Mouse (Mus musculus) forebrain, postnatal 0 days (tissue): Measurements from ENCODE around the gene Lgr6. TPM values are rescaled to one million over a fixed set of nuclear protein-coding genes. Genes with fewer than 3 reads are reported as not detected.

Experiments used
- ATAC-seq: fragments of 200-750 bp; cut with Nextera tagmentation; 2 replicates; pipeline ENCODE4 v1.8.0; 2017; ENCODE audit warnings: mild to moderate bottlenecking, moderate library complexity
- DNase-seq: peaks from one replicate; pipeline ENCODE4 v3.0.0-alpha.2; 2015
- H3K27ac ChIP-seq: fragments of 300-500 bp; sonication (generic); 2 replicates; pipeline ENCODE4 v1.5.1; 2014; ENCODE audit warnings: low read depth, mild to moderate bottlenecking, antibody characterized with exemption, low read length, moderate library complexity, mixed read lengths
- H3K27me3 ChIP-seq: fragments of 300-500 bp; sonication (generic); 2 replicates; pipeline ENCODE4 v1.6.1; 2014; ENCODE audit warnings: mild to moderate bottlenecking, low read length, mixed read lengths; ENCODE audit not compliant: insufficient read depth
- H3K36me3 ChIP-seq: fragments of 300-500 bp; sonication (generic); 2 replicates; pipeline ENCODE4 v1.6.1; 2014; ENCODE audit warnings: mild to moderate bottlenecking, moderate library complexity; ENCODE audit not compliant: insufficient read depth
- H3K4me1 ChIP-seq: fragments of 300-500 bp; sonication (generic); 2 replicates; pipeline ENCODE4 v1.6.1; 2014; ENCODE audit warnings: antibody characterized with exemption; ENCODE audit not compliant: insufficient read depth
- H3K4me2 ChIP-seq: fragments of 300-500 bp; sonication (generic); 2 replicates; pipeline ENCODE4 v1.6.1; 2014; ENCODE audit warnings: low read depth, mild to moderate bottlenecking, moderate library complexity
- H3K4me3 ChIP-seq: fragments of 300-500 bp; sonication (generic); 2 replicates; pipeline ENCODE4 v1.5.1; 2014; ENCODE audit warnings: low read depth, low read length, mixed read lengths
- H3K9ac ChIP-seq: fragments of 300-500 bp; sonication (generic); 2 replicates; pipeline ENCODE4 v1.6.1; 2014; ENCODE audit warnings: mild to moderate bottlenecking
- H3K9me3 ChIP-seq: fragments of 300-500 bp; sonication (generic); 2 replicates; pipeline ENCODE4 v1.6.1; 2016; ENCODE audit warnings: low read length
- CTCF ChIP-seq: sonication (generic); IDR thresholded peaks from 2 replicates; pipeline ENCODE4 v1.5.1; 2016; ENCODE audit warnings: antibody characterized with exemption, control low read depth, low read depth
- WGBS: fragments of 180-500 bp; shearing (Covaris S2); extraction: QIAGEN DNeasy Blood & Tissue Kit; methylation state at CpG from one replicate; pipeline ENCODE4 v1.1.7; 2014; 5-methylcytosine and 5-hydroxymethylcytosine counted together
- polyA plus RNA-seq: library from polyadenylated mRNA; unstranded; fragments of >200 nt; fragmentation: Nextera tagmentation; extraction: Ambion mirVana; gene quantifications from 2 replicates; pipeline ENCODE4 v1.2.1, GENCODE M21; 2015
- total RNA-seq: library from RNA; depleted of rRNA; stranded (reverse); fragments of >200 nt; gene quantifications from 2 replicates; pipeline ENCODE4 v1.2.3, GENCODE M21; 2014

The Lgr6 gene
- total and polyA plus RNA-seq, 2 experiments from 2014 or later, result 1.6 to 2.8 TPM

- H3K27me3 ChIP-seq, result no peaks in the 10 kb centered on the region
- H3K9me3 ChIP-seq, result no peaks in the 10 kb centered on the region
- ATAC-seq (no peak), DNase-seq (no peak)
- no peak overlapping the region for H3K4me3 ChIP-seq
- H3K4me2 ChIP-seq, result no peak overlapping the region
- H3K4me1 ChIP-seq, result no peaks in the 10 kb centered on the region
- H3K27ac ChIP-seq, result no peak overlapping the region
- no peaks in the 10 kb centered on the region for H3K36me3 ChIP-seq
- no peak for TF ChIP-seq CTCF
- 87% methylated on average over 8 of the region's 8 CpGs for WGBS
- H3K9ac ChIP-seq, result no peak overlapping the region
These were observed 30.2 kb upstream of the Lgr6 start for GRCm38 (mm10) chr1:135135111-135135787.

DNA sequence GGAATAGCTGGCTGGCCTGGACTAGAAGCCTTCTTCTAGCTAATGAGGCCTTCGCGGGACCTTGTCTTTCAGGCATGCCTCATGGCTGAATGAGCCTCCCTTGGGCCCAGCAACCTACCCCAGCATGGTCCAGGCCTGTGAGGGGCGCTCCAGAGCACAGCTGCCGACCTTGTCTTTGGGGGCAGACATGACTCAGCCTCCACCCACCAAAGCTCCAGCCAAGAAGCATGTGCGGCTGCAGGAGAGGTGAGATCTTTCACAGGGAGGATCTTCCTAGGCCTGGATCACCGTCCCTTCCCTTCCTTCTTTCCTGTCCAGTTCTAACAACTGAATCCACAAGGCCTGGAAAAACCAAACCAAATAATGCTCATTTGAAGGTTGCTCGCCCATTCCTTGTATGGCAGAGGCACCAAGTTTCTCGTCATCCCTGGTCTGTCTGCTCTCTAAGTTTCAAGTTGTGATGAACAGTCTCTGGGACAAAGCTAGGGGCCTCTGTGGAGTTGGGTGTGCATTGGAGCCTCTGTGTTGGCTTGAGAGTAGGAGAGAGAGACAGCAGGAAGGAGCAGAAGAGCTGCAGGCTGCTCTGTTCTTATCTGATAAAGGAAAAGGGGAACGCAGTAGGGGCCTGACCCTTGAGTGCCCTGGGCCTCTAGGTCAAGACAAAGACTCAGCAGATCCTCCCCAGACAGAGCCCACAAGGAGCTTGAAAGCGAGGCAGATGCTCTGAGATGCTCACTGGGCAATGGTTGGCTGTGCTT is 28.8 kb upstream of the Lgr6 start:
- WGBS, result 90% methylated on average over 10 of the region's 10 CpGs
- no peak for TF ChIP-seq CTCF
- no peak overlapping the region for H3K27ac ChIP-seq
- H3K4me3 ChIP-seq, result no peak overlapping the region
- DNase-seq, result no peak
- no peak overlapping the region for H3K4me2 ChIP-seq
- H3K36me3 ChIP-seq, result no peaks in the 10 kb centered on the region
- H3K4me1 ChIP-seq, result no peaks in the 10 kb centered on the region
- no peak overlapping the region for H3K9ac ChIP-seq
- H3K27me3 ChIP-seq, result no peaks in the 10 kb centered on the region
- ATAC-seq, result no peak
- no peaks in the 10 kb centered on the region for H3K9me3 ChIP-seq

GRCm38 (mm10) chr1:135132893-135133369 is 27.9 kb upstream of the Lgr6 start:
- TF ChIP-seq CTCF, result no peak
- Histone ChIP-seq H3K9ac (no peak overlapping the region), H3K4me2 (no peak overlapping the region), H3K4me3 (no peak overlapping the region), H3K4me1 (no peaks in the 10 kb centered on the region), H3K9me3 (no peaks in the 10 kb centered on the region), H3K27ac (no peak overlapping the region), H3K36me3 (no peaks in the 10 kb centered on the region), H3K27me3 (no peaks in the 10 kb centered on the region)
- no peak for DNase-seq
- ATAC-seq, result no peak
- WGBS, result 91% methylated on average over 9 of the region's 9 CpGs

DNA sequence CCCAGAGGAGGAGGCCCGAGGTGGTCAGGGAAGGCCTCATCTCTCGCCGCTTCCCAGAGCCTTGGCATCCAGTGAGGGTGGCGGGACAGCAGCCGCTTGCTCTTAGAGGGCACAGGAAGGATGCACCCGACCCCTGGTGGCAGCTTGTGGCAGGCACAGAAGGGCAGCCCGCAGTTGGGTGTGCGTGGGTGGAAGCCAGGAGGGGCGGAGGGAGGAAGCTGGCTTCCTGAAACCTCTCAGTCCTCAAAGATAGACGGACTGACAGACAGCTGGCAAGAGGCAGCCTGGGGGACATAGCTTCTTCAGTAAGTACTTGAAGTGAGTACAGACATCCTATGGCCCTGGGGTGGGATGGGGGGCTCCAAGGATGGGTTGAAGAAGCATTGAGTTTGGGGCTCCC is 27.4 kb upstream of the Lgr6 start, which contains the start of gene Ptpn7:
Gene Ptpn7, plus strand, starts transcription at position 228 of the 400 bp plus-strand sequence.
- WGBS, result 36% methylated on average over 10 of the region's 10 CpGs
- TF ChIP-seq CTCF, result peak; percentile 75
- Histone ChIP-seq H3K36me3 (no peaks in the 10 kb centered on the region), H3K27ac (no peak within 1 kb of the TSS), H3K27me3 (no peaks in the 10 kb centered on the region), H3K9ac (no peak within 1 kb of the TSS), H3K9me3 (no peaks in the 10 kb centered on the region), H3K4me1 (no peaks in the 10 kb centered on the region), H3K4me3 (no peak within 1 kb of the TSS), H3K4me2 (no peak within 1 kb of the TSS)
- ATAC-seq, result peak; percentile 51; the same call in 1 of the 2 replicates
- DNase-seq, result peak; percentile 36

- Histone ChIP-seq H3K36me3 (no peaks in the 10 kb centered on the region), H3K9ac (no peak overlapping the region), H3K27ac (no peak overlapping the region), H3K4me1 (no peaks in the 10 kb centered on the region), H3K27me3 (no peaks in the 10 kb centered on the region), H3K9me3 (no peaks in the 10 kb centered on the region), H3K4me3 (no peak overlapping the region), H3K4me2 (no peak overlapping the region)
- WGBS, result 64% methylated on average over 8 of the region's 8 CpGs
- no peak for TF ChIP-seq CTCF
- DNase-seq (no peak), ATAC-seq (no peak)
These were observed 26.5 kb upstream of the Lgr6 start for GRCm38 (mm10) chr1:135131560-135131959.

DNA sequence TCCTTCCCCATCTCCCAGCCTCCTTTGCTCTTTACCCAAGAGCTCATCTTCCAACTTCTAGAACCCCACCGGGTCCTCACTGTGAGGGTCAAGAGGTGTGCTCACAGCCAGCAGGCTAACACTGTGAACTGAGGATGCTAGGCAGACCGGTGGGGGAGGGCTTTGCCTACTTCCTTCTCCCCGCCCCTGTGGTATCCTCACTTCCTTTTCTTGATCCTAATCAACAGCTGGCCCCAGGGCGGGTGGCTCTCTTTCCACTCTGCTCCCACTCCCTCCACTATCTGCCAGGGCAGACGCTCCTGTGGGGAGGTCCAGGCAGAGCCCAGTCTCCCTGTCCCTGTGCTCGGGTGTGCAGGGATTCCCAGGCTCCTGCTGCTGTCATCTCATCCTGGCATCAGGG is 26.0 kb upstream of the Lgr6 start:
- Histone ChIP-seq H3K4me3 (no peak overlapping the region), H3K4me2 (no peak overlapping the region), H3K9me3 (no peaks in the 10 kb centered on the region), H3K36me3 (no peaks in the 10 kb centered on the region), H3K27me3 (no peaks in the 10 kb centered on the region), H3K4me1 (no peaks in the 10 kb centered on the region), H3K9ac (no peak overlapping the region), H3K27ac (no peak overlapping the region)
- no peak for ATAC-seq
- DNase-seq, result no peak
- WGBS, result 54% methylated on average over 6 of the region's 6 CpGs
- no peak for TF ChIP-seq CTCF

GRCm38 (mm10) chr1:135130376-135131018 is 25.4 kb upstream of the Lgr6 start:
- 78% methylated on average over 2 of the region's 2 CpGs for WGBS
- H3K4me3 ChIP-seq, result no peak overlapping the region
- no peak overlapping the region for H3K4me2 ChIP-seq
- no peak for TF ChIP-seq CTCF
- no peak overlapping the region for H3K9ac ChIP-seq
- H3K36me3 ChIP-seq, result no peaks in the 10 kb centered on the region
- ATAC-seq (no peak), DNase-seq (no peak)
- no peak overlapping the region for H3K27ac ChIP-seq
- no peaks in the 10 kb centered on the region for H3K4me1 ChIP-seq
- no peaks in the 10 kb centered on the region for H3K9me3 ChIP-seq
- H3K27me3 ChIP-seq, result no peaks in the 10 kb centered on the region
